Mouse (Mus musculus): ENCODE results near the gene Taar8a. TPM values are rescaled to one million over a fixed set of nuclear protein-coding genes. Genes with fewer than 3 reads are reported as not detected.
"Not testable (repeated sequence)": the region's sequence is repeated elsewhere in the genome, so short reads cannot be mapped to it uniquely, and the experiment has no call there.

Gene Taar8a
- polyA plus RNA-seq (2012; rRNA removed): not detected in 2 replicates

- not testable (repeated sequence) for DNase-seq (ENCODE audit: low spot score)
These were observed at the start of gene Taar8a for GRCm38 (mm10) chr10:24076200-24076599. Gene Taar8a (plus strand): TSS chr10:24076500.

GRCm38 (mm10) chr10:24026922-24027321 is 49.4 kb upstream of the Taar8a start, which contains the start of gene Taar7d:
Gene Taar7d (plus strand): TSS chr10:24027222.
- DNase-seq (ENCODE audit: low spot score): no peak

GRCm38 (mm10) chr10:24031347-24031746 is 45.0 kb upstream of the Taar8a start:
- DNase-seq (ENCODE audit: low spot score): no peak

GRCm38 (mm10) chr10:24037314-24037713 is 39.0 kb upstream of the Taar8a start, which contains the start of gene Taar7e:
Gene Taar7e (plus strand): TSS chr10:24037614.
- DNase-seq (ENCODE audit: low spot score): no peak

GRCm38 (mm10) chr10:24040120-24040869 is 36.0 kb upstream of the Taar8a start:
- DNase-seq (ENCODE audit: low spot score): no peak

GRCm38 (mm10) chr10:24049210-24049609 is 27.1 kb upstream of the Taar8a start, which contains the start of gene Taar7f:
Gene Taar7f (plus strand): TSS chr10:24049510.
- no peak for DNase-seq (ENCODE audit: low spot score)

GRCm38 (mm10) chr10:24052039-24052438 is 24.3 kb upstream of the Taar8a start:
- no peak for DNase-seq (ENCODE audit: low spot score)

GRCm38 (mm10) chr10:24058986-24059385 is 17.3 kb upstream of the Taar8a start:
- no peak for DNase-seq (ENCODE audit: low spot score)

- DNase-seq (ENCODE audit: low spot score): not testable (repeated sequence)
These were observed 1.5 kb upstream of the Taar8a start for GRCm38 (mm10) chr10:24074751-24075150.

- DNase-seq (ENCODE audit: low spot score): no peak
These were observed 3.9 kb downstream of the Taar8a start for GRCm38 (mm10) chr10:24080166-24080565.

GRCm38 (mm10) chr10:24085936-24086335 is 9.6 kb downstream of the Taar8a start:
- no peak for DNase-seq (ENCODE audit: low spot score)

GRCm38 (mm10) chr10:24086555-24086954 is 10.3 kb downstream of the Taar8a start:
- no peak for DNase-seq (ENCODE audit: low spot score)

GRCm38 (mm10) chr10:24087168-24087567 is 10.9 kb downstream of the Taar8a start:
- no peak for DNase-seq (ENCODE audit: low spot score)

GRCm38 (mm10) chr10:24092194-24092593 is 15.9 kb downstream of the Taar8a start, which contains the start of gene Taar8b:
Gene Taar8b (minus strand): TSS chr10:24092294.
- no peak for DNase-seq (ENCODE audit: low spot score)

GRCm38 (mm10) chr10:24097010-24097409 is 20.7 kb downstream of the Taar8a start:
- DNase-seq (ENCODE audit: low spot score): not testable (repeated sequence)

- DNase-seq (ENCODE audit: low spot score): not testable (repeated sequence)
These were observed 25.5 kb downstream of the Taar8a start, which contains the start of gene Taar8c for GRCm38 (mm10) chr10:24101812-24102211. Gene Taar8c (minus strand): TSS chr10:24101912.

- DNase-seq (ENCODE audit: low spot score): not testable (repeated sequence)
These were observed 27.0 kb downstream of the Taar8a start for GRCm38 (mm10) chr10:24103299-24103698.

GRCm38 (mm10) chr10:24107747-24108146 is 31.4 kb downstream of the Taar8a start:
- DNase-seq (ENCODE audit: low spot score): no peak

- DNase-seq (ENCODE audit: low spot score): no peak
These were observed 31.9 kb downstream of the Taar8a start for GRCm38 (mm10) chr10:24108236-24108635.

- not testable (repeated sequence) for DNase-seq (ENCODE audit: low spot score)
These were observed 33.1 kb downstream of the Taar8a start, which contains the start of gene Taar9 for GRCm38 (mm10) chr10:24109434-24109833. Gene Taar9 (minus strand): TSS chr10:24109534.

GRCm38 (mm10) chr10:24111116-24111778 is 34.9 kb downstream of the Taar8a start:
- no peak for DNase-seq (ENCODE audit: low spot score)
